Mouse (Mus musculus): ENCODE data around the gene Disp1. TPM values are rescaled to one million over a fixed set of nuclear protein-coding genes. Genes with fewer than 3 reads are reported as not detected.

Disp1 gene
- polyA plus RNA-seq, 1 experiment, result 0.44 TPM

DNA sequence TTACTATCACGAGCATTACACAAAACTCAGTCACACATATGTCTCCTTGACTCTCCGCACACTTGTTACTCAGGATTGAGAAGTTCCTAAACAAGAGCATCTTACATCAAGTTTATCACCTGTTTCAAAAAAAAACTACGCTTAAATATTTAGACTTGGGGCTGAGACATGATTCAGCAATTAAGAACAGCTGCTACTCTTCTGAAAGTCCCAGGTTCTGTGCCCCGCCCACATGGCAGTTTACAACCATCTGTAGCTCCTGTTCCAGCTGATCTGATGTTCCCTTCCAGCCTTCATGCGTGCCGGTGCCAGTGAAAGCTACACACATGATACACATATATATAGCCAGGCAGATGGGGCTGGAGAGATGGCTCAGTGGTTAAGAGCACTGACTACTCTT is 7.5 kb downstream of the Disp1 start:
- Histone ChIP-seq H3K4me3 (replicated peaks) (no peak overlapping the region), H3K9me3 (ENCODE audit: control insufficient read depth, low read length) (no peaks in the 10 kb centered on the region), H3K4me1 (ENCODE audit: control insufficient read depth) (peaks cover 20% of the 10 kb centered on the region), H3K27me3 (ENCODE audit: control insufficient read depth) (no peaks in the 10 kb centered on the region), H3K36me3 (ENCODE audit: control insufficient read depth) (no peaks in the 10 kb centered on the region; the same call in 1 of the 2 replicates)
- TF ChIP-seq TAL1 (IDR thresholded peaks at IDR 0.05; ENCODE audit: low read length) (no peak), GATA1 (IDR thresholded peaks at IDR 0.05; ENCODE audit: low read length) (no peak)

GRCm38 (mm10) chr1:183212757-183213211 is 8.5 kb downstream of the Disp1 start:
- peaks cover 24% of the 10 kb centered on the region for H3K4me1 ChIP-seq (ENCODE audit: control insufficient read depth)
- no peaks in the 10 kb centered on the region for H3K9me3 ChIP-seq (ENCODE audit: control insufficient read depth, low read length)
- no peak overlapping the region for H3K4me3 ChIP-seq (replicated peaks)
- no peak for TF ChIP-seq TAL1 (IDR thresholded peaks at IDR 0.05; ENCODE audit: low read length)
- no peak for TF ChIP-seq GATA1 (IDR thresholded peaks at IDR 0.05; ENCODE audit: low read length)
- no peaks in the 10 kb centered on the region for H3K27me3 ChIP-seq (ENCODE audit: control insufficient read depth)
- no peaks in the 10 kb centered on the region; the same call in 1 of the 2 replicates for H3K36me3 ChIP-seq (ENCODE audit: control insufficient read depth)

DNA sequence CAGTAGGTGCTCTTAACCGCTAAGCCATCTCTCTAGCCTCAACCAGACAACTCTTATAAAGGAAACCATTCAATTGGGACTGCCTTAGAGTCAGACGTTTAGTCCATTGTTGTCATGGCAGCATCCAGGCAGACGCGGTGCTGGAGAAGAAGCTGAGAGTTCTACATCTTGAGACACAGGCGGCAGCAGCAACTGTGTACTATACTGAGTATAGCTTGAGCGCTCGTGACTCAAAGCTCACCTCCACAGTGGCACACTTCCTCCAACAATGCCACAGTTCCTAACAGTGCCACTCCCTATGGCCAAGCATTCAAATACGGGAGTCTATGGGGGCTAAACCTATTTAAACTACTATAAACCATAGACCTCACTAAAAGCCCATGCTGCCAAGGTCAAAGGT is 11.2 kb downstream of the Disp1 start:
- Histone ChIP-seq H3K4me3 (replicated peaks) (no peak overlapping the region), H3K4me1 (ENCODE audit: control insufficient read depth) (peaks cover 26% of the 10 kb centered on the region), H3K36me3 (ENCODE audit: control insufficient read depth) (no peaks in the 10 kb centered on the region; the same call in 1 of the 2 replicates), H3K9me3 (ENCODE audit: control insufficient read depth, low read length) (no peaks in the 10 kb centered on the region), H3K27me3 (ENCODE audit: control insufficient read depth) (no peaks in the 10 kb centered on the region)
- no peak for TF ChIP-seq GATA1 (IDR thresholded peaks at IDR 0.05; ENCODE audit: low read length)
- TF ChIP-seq TAL1 (IDR thresholded peaks at IDR 0.05; ENCODE audit: low read length), result no peak

DNA sequence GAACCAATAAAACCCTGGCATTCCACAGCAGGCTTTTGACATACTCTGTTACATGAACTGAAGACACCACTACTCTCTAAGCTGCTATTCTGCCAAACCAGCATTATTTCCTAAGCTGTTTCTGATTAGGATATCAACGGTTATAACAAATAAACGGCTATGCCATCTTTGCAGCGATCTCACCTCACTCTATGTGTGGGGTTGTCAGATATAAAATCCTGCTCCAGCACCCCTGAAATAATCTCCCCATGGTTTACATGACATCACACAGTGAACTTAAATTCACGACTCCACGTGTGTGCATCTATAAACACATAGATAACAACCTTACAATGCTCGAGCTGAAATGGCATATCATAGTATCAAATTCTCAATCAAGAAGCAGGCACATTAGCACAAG is 13.7 kb downstream of the Disp1 start:
- no peaks in the 10 kb centered on the region for H3K36me3 ChIP-seq (ENCODE audit: control insufficient read depth)
- no peak for TF ChIP-seq TAL1 (IDR thresholded peaks at IDR 0.05; ENCODE audit: low read length)
- TF ChIP-seq GATA1 (IDR thresholded peaks at IDR 0.05; ENCODE audit: low read length), result no peak
- H3K4me3 ChIP-seq (replicated peaks), result no peak overlapping the region
- H3K4me1 ChIP-seq (ENCODE audit: control insufficient read depth), result peaks cover 11% of the 10 kb centered on the region
- no peaks in the 10 kb centered on the region for H3K9me3 ChIP-seq (ENCODE audit: control insufficient read depth, low read length)
- H3K27me3 ChIP-seq (ENCODE audit: control insufficient read depth), result no peaks in the 10 kb centered on the region

- H3K4me3 ChIP-seq (replicated peaks), result no peak overlapping the region
- TF ChIP-seq GATA1 (IDR thresholded peaks at IDR 0.05; ENCODE audit: low read length) (no peak), TAL1 (IDR thresholded peaks at IDR 0.05; ENCODE audit: low read length) (no peak)
Observed at GRCm38 (mm10) chr1:183207141-183207540, 14.2 kb downstream of the Disp1 start.

GRCm38 (mm10) chr1:183200926-183201325 is 20.4 kb downstream of the Disp1 start:
- Histone ChIP-seq H3K4me1 (ENCODE audit: control insufficient read depth) (no peaks in the 10 kb centered on the region; the same call in 1 of the 2 replicates), H3K9me3 (ENCODE audit: control insufficient read depth, low read length) (no peaks in the 10 kb centered on the region), H3K4me3 (replicated peaks) (no peak overlapping the region), H3K36me3 (ENCODE audit: control insufficient read depth) (no peaks in the 10 kb centered on the region), H3K27me3 (ENCODE audit: control insufficient read depth) (no peaks in the 10 kb centered on the region)
- no peak for TF ChIP-seq GATA1 (IDR thresholded peaks at IDR 0.05; ENCODE audit: low read length)
- no peak for TF ChIP-seq TAL1 (IDR thresholded peaks at IDR 0.05; ENCODE audit: low read length)

More at GRCm38 (mm10) chr1:183207141-183207540, 14.2 kb downstream of the Disp1 start:
- H3K4me1 ChIP-seq (ENCODE audit: control insufficient read depth), result peaks cover 6% of the 10 kb centered on the region
- no peaks in the 10 kb centered on the region for H3K36me3 ChIP-seq (ENCODE audit: control insufficient read depth)
- H3K27me3 ChIP-seq (ENCODE audit: control insufficient read depth), result no peaks in the 10 kb centered on the region
- H3K9me3 ChIP-seq (ENCODE audit: control insufficient read depth, low read length), result no peaks in the 10 kb centered on the region

DNA sequence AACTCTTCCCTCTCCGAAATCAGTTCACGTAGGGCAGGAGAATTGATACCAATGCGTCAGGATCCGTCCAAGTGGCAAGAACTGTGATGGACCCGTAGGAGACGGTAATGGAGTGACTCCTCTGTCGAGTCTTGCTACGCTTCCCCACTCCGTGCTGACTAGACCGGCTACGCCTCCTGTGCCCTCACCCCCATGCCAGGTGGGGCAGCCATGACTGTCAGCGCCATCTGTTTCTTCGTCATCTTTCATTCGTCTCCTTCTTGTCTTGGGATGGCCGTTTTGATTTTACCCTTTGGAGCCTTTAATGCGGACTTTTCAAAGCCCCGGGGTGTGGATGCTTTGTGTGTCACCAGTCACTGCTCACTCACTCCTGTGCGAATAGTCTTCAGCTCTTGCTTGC is 26.6 kb downstream of the Disp1 start:
- TF ChIP-seq GATA1 (IDR thresholded peaks at IDR 0.05; ENCODE audit: low read length) (no peak), TAL1 (IDR thresholded peaks at IDR 0.05; ENCODE audit: low read length) (no peak)
- Histone ChIP-seq H3K4me3 (replicated peaks) (no peak overlapping the region), H3K9me3 (ENCODE audit: control insufficient read depth, low read length) (no peaks in the 10 kb centered on the region), H3K4me1 (ENCODE audit: control insufficient read depth) (no peaks in the 10 kb centered on the region), H3K27me3 (ENCODE audit: control insufficient read depth) (no peaks in the 10 kb centered on the region), H3K36me3 (ENCODE audit: control insufficient read depth) (no peaks in the 10 kb centered on the region)

DNA sequence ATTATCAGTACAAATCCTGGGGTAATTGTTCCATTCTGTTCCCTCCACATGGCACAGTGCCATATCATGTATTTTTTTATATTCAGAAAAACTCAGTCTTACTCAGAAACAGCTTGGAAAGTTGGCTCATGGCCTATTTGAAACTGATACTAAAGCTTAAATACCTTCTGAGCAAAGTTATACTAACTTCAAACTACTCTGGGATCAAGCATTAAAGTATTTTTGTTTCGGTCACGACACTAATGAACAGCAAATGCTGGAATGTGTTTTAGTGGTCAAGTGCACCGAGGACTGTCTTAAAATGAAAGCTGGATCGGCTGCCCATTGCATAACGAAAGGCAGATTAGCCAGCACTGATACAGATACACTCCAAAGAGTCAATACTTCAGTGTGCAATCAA is 27.2 kb downstream of the Disp1 start:
- no peaks in the 10 kb centered on the region for H3K36me3 ChIP-seq (ENCODE audit: control insufficient read depth)
- TF ChIP-seq GATA1 (IDR thresholded peaks at IDR 0.05; ENCODE audit: low read length) (no peak), TAL1 (IDR thresholded peaks at IDR 0.05; ENCODE audit: low read length) (no peak)
- H3K27me3 ChIP-seq (ENCODE audit: control insufficient read depth), result no peaks in the 10 kb centered on the region
- H3K9me3 ChIP-seq (ENCODE audit: control insufficient read depth, low read length), result no peaks in the 10 kb centered on the region
- H3K4me1 ChIP-seq (ENCODE audit: control insufficient read depth), result no peaks in the 10 kb centered on the region
- H3K4me3 ChIP-seq (replicated peaks), result no peak overlapping the region

GRCm38 (mm10) chr1:183191398-183191797 is 29.9 kb downstream of the Disp1 start:
- no peak for TF ChIP-seq TAL1 (IDR thresholded peaks at IDR 0.05; ENCODE audit: low read length)
- TF ChIP-seq GATA1 (IDR thresholded peaks at IDR 0.05; ENCODE audit: low read length), result no peak
- H3K4me1 ChIP-seq (ENCODE audit: control insufficient read depth), result no peaks in the 10 kb centered on the region
- H3K27me3 ChIP-seq (ENCODE audit: control insufficient read depth), result no peaks in the 10 kb centered on the region
- no peaks in the 10 kb centered on the region for H3K9me3 ChIP-seq (ENCODE audit: control insufficient read depth, low read length)
- no peak overlapping the region for H3K4me3 ChIP-seq (replicated peaks)
- H3K36me3 ChIP-seq (ENCODE audit: control insufficient read depth), result no peaks in the 10 kb centered on the region

DNA sequence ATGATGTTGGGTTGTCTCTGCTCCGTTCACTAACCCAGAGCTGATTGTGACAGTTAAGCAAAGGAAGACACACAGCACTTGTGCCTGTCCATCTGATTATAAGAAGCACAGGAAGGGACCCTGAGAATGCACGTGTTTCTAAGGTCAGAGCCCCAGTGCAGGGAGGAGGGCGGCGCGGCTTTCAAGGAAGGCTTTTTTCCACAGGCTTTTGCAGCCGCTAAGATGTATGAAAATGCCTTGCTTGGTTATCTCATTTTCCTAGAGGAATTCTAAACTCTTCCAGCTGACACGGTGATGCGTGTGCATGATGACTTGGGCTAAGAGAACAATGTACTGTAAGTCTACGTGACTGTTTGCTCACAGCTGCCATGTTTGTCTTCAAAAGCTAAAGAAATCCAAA is 30.9 kb downstream of the Disp1 start:
- no peak for TF ChIP-seq TAL1 (IDR thresholded peaks at IDR 0.05; ENCODE audit: low read length)
- no peak for TF ChIP-seq GATA1 (IDR thresholded peaks at IDR 0.05; ENCODE audit: low read length)
- Histone ChIP-seq H3K36me3 (ENCODE audit: control insufficient read depth) (no peaks in the 10 kb centered on the region), H3K4me3 (replicated peaks) (no peak overlapping the region)

More for the DNA sequence above, 30.9 kb downstream of the Disp1 start:
- no peaks in the 10 kb centered on the region for H3K9me3 ChIP-seq (ENCODE audit: control insufficient read depth, low read length)
- no peaks in the 10 kb centered on the region for H3K4me1 ChIP-seq (ENCODE audit: control insufficient read depth)
- no peaks in the 10 kb centered on the region for H3K27me3 ChIP-seq (ENCODE audit: control insufficient read depth)
